Mouse (Mus musculus) neural tube, embryonic 12.5 days (tissue): Measurements from ENCODE around the gene Anapc4. TPM values are rescaled to one million over a fixed set of nuclear protein-coding genes. Genes with fewer than 3 reads are reported as not detected.

Experiments used
- ATAC-seq: fragments of 200-750 bp; cut with Nextera tagmentation; 2 replicates; pipeline ENCODE4 v1.8.0; 2017; ENCODE audit warnings: low read depth, mild to moderate bottlenecking, moderate TSS enrichment, moderate library complexity; ENCODE audit not compliant: low FRiP score
- H3K27ac ChIP-seq: fragments of 300-500 bp; sonication (generic); 2 replicates; pipeline ENCODE4 v1.5.1; 2016
- H3K27me3 ChIP-seq: fragments of 300-500 bp; sonication (generic); replicated peaks from 2 replicates; pipeline ENCODE4 v1.6.1; 2016; ENCODE audit warnings: mild to moderate bottlenecking
- H3K36me3 ChIP-seq: fragments of 300-500 bp; sonication (generic); 2 replicates; pipeline ENCODE4 v1.6.1; 2016; ENCODE audit warnings: mild to moderate bottlenecking
- H3K4me1 ChIP-seq: fragments of 300-500 bp; sonication (generic); 2 replicates; pipeline ENCODE4 v1.6.1; 2016
- H3K4me2 ChIP-seq: fragments of 300-500 bp; sonication (generic); replicated peaks from 2 replicates; pipeline ENCODE4 v1.6.1; 2016; ENCODE audit warnings: mild to moderate bottlenecking
- H3K4me3 ChIP-seq: fragments of 300-500 bp; sonication (generic); 2 replicates; pipeline ENCODE4 v1.5.1; 2016
- H3K9ac ChIP-seq: fragments of 300-500 bp; sonication (generic); 2 replicates; pipeline ENCODE4 v1.6.1; 2016; ENCODE audit warnings: mild to moderate bottlenecking
- H3K9me3 ChIP-seq: fragments of 300-500 bp; sonication (generic); 2 replicates; pipeline ENCODE4 v1.6.1; 2016; ENCODE audit warnings: mild to moderate bottlenecking
- WGBS: fragments of 180-500 bp; shearing (Covaris S2); methylation state at CpG from one replicate; pipeline ENCODE4 v1.1.7; 2016; 5-methylcytosine and 5-hydroxymethylcytosine counted together
- polyA plus RNA-seq: library from polyadenylated mRNA; unstranded; fragments of >200 nt; fragmentation: Nextera tagmentation; extraction: Ambion mirVana; gene quantifications from 2 replicates; pipeline ENCODE4 v1.2.1, GENCODE M21; 2016

Anapc4 gene
- 121 and 122 TPM in 2 replicates for polyA plus RNA-seq

DNA sequence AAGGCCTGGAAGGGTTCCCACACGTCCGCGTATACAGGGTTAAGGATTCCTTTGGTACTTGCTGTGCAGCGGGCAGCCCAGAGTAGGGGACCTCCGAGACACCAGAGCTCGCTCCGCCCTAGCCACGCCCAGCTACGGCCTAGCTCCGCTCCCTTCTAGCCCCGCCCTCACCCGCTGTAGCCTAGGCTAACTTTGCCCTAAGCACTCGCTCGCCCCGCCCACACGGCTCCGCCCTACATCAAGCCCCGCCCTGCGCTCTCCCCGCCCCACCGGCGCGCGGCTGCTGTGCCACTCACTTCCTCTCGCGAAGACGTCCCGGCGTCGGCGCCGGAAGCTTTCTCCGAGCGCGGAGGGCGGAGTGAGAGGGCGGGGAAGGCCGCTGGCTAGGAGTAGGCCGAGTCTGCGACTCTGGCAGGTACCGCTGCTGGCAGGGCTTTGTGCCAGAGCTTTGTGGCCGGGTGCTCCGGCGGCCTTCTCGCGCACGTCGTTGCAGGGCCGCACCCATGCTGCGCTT, at the start of gene Anapc4:
Gene Anapc4, plus strand, starts transcription at position 252 of the 514 bp plus-strand sequence.
- peak within 1 kb of the TSS; percentile 71 for H3K4me2 ChIP-seq
- WGBS: under 1% methylated on average over 50 of the region's 50 CpGs
- no peaks in the 10 kb centered on the region for H3K27me3 ChIP-seq
- H3K9me3 ChIP-seq: no peaks in the 10 kb centered on the region
- peak within 1 kb of the TSS; percentile 62 for H3K9ac ChIP-seq
- H3K27ac ChIP-seq: peak within 1 kb of the TSS; percentile 67
- ATAC-seq: peak; percentile 99
- peaks cover 17% of the 10 kb centered on the region for H3K36me3 ChIP-seq
- peaks cover 11% of the 10 kb centered on the region; the same call in 1 of the 2 replicates for H3K4me1 ChIP-seq
- peak within 1 kb of the TSS; percentile 68 for H3K4me3 ChIP-seq

DNA sequence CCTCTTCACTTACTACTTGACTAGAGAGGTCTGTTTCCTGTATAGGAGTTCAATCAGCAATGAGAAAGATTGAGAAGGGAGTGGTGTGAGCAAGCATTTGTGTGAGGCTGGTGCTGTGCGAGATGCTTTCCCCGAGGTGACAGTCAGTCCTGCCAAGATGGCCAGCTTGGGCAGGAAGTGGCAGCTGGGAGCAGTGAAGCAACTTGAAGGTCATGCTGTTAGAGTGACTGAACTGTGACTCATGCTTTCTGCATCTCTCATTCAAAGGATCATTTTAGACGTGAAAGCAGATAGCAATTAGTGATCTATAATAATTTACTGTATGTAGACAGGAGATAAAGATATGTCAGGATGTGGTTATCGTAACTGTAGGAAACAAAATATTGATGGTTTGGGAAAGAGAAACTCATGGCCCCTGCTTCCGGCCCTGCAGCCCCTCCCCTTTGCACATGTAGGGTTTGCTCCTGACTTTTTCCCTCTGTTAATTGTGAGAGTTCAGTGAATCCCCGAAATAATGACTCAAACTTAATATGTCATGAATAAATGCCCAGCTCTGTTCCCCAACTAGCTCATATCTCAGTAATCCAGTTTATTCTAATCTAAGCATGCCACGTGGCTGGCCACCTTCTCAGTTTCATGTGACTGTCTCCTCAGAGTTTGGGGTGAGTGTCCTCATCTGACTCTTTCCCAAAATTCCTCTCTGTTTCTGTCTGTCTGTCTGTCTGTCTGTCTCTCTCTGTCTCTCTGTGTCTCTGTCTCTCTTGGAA, 47.1 kb upstream of the Anapc4 start:
- H3K9me3 ChIP-seq: no peaks in the 10 kb centered on the region
- WGBS: 84% methylated on average over 7 of the region's 7 CpGs
- H3K27me3 ChIP-seq: no peaks in the 10 kb centered on the region
- no peak overlapping the region for H3K27ac ChIP-seq
- ATAC-seq: no peak
- peaks cover 7% of the 10 kb centered on the region; the same call in 1 of the 2 replicates for H3K36me3 ChIP-seq
- H3K9ac ChIP-seq: no peak overlapping the region
- H3K4me2 ChIP-seq: no peak overlapping the region
- no peaks in the 10 kb centered on the region for H3K4me1 ChIP-seq
- no peak overlapping the region for H3K4me3 ChIP-seq

DNA sequence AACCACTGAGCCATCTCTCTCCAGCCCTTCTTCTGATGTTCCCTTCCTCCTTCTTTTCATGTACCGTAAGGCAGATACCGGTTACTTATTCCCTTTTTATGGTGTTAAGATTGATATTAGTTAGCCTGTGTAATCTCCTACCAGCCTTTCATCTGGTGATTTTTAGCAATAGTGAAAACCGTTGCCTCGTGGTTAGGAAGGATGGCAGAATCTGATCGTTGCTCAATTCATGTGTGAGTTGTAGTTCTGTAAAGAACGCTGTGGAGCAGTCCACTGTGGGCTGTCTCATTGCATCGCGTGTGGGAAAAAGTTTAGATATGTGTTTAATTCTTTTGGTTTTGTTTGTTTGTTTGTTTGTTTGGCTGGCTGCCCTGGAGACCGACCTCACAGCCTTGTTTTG, 40.6 kb upstream of the Anapc4 start:
- Histone ChIP-seq H3K27ac (no peak overlapping the region), H3K4me1 (no peaks in the 10 kb centered on the region), H3K9me3 (no peaks in the 10 kb centered on the region), H3K4me3 (no peak overlapping the region), H3K9ac (no peak overlapping the region), H3K4me2 (no peak overlapping the region), H3K36me3 (peaks cover 19% of the 10 kb centered on the region), H3K27me3 (no peaks in the 10 kb centered on the region)
- 94% methylated on average over 9 of the region's 9 CpGs for WGBS
- no peak for ATAC-seq

DNA sequence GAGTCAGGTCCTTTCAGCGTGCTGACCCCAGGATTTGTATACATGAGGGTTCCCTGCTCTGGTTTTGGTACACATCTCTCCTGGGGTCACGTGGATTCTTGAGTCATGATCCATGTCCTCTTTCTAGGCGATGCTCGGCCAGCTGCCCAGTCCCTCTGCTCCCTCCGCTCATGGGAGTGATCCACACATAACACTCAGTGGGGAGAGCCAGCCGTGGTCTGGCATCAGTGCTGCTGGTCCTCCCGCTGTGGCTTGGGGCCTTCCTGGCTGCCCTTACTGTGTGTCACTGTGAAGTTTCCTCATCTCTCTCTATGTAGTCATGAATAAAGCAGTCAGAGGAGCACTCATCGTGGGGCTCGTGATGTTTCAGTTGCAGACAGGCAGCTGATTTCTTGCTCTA, 39.7 kb upstream of the Anapc4 start:
- H3K27me3 ChIP-seq: no peaks in the 10 kb centered on the region
- WGBS: 93% methylated on average over 9 of the region's 9 CpGs
- no peak for ATAC-seq
- no peak overlapping the region for H3K4me3 ChIP-seq
- no peak overlapping the region for H3K9ac ChIP-seq
- no peaks in the 10 kb centered on the region for H3K9me3 ChIP-seq
- no peak overlapping the region for H3K4me2 ChIP-seq
- no peak overlapping the region for H3K27ac ChIP-seq
- no peaks in the 10 kb centered on the region for H3K4me1 ChIP-seq
- H3K36me3 ChIP-seq: peaks cover 20% of the 10 kb centered on the region

DNA sequence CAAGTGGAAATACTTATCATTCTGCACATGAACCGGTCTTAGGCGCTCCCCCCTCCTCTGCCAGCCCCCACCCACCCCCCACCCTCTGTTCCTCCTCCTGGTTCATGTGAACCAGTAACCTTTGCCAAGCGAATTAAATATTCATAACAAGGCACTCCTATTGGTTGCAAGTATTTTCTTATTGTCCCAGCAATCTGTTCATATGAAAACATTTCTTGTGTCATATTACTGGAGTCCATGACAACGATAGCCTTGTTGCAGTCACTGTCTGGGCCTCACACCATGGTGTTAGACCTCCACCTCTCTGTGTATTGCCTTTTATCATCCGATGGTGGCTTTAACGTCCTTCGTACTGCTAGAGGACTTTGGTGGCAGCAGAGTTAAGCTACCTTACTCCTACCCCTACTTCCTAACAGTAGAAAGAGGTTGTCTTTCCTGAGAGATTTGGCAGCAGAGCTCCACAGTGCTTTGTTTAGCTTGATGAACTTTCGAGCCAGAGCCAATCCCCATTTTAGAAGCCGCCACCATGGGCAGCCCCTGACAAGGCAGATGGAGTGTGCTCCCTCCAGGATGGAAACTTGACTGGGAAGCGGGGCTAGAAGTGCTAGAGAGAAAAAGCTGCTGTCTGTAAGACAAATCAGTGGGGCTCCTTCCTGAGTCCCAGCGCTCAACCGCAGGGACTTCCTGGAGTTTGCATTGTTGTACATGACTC, 34.4 kb upstream of the Anapc4 start:
- H3K4me3 ChIP-seq: no peak overlapping the region
- no peaks in the 10 kb centered on the region for H3K4me1 ChIP-seq
- H3K4me2 ChIP-seq: no peak overlapping the region
- ATAC-seq: no peak
- H3K9ac ChIP-seq: no peak overlapping the region
- no peaks in the 10 kb centered on the region for H3K27me3 ChIP-seq
- H3K27ac ChIP-seq: no peak overlapping the region
- no peaks in the 10 kb centered on the region for H3K9me3 ChIP-seq
- H3K36me3 ChIP-seq: peaks cover 32% of the 10 kb centered on the region
- 90% methylated on average over 12 of the region's 12 CpGs for WGBS

DNA sequence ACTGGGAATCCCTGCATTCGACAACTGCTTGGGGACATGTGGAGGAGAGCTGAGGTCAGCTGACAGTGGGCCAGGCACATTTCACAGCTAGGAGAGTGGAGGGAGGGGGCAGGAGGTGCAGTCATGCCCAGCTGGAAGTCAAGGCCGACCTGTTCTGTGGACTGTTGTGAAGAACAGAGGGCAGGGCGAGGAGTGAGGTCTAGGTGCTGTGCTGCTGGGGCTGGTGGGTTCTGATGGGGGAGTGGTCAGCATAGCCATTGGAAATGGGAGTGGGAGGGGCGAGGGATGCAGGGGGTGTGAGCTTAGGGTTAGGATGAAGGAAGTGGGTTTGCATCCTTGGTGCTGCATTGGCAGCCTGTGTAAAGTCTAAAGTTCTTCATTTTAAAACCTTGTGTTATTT, 28.0 kb upstream of the Anapc4 start:
- Histone ChIP-seq H3K9me3 (no peaks in the 10 kb centered on the region), H3K27me3 (no peaks in the 10 kb centered on the region), H3K36me3 (peaks cover 15% of the 10 kb centered on the region), H3K4me3 (no peak overlapping the region), H3K4me1 (no peaks in the 10 kb centered on the region), H3K4me2 (no peak overlapping the region), H3K27ac (no peak overlapping the region), H3K9ac (no peak overlapping the region)
- no peak; the same call in 1 of the 2 replicates for ATAC-seq
- 83% methylated on average over 4 of the region's 4 CpGs for WGBS

DNA sequence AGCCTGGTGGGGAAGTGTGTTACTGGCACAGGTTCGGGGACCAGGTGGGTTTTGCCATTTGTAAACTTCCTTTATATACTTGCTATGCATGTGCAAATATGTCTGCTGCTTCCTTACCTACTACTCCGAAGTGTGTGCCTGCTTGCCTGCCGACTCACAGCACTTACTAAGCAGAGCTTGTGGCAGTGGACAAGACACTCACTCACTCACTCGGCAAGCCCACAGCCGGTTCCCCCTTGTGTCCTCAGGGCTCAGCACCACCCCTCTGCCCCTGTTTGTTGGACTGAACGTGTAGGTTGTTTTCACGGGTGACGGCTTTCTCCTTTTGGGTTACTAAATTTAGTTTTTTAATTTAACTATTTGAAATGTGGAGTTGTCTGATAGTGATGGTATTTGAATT, 27.5 kb upstream of the Anapc4 start:
- Histone ChIP-seq H3K27me3 (no peaks in the 10 kb centered on the region), H3K4me2 (no peak overlapping the region), H3K9me3 (no peaks in the 10 kb centered on the region), H3K4me3 (no peak overlapping the region), H3K27ac (no peak overlapping the region), H3K36me3 (peaks cover 15% of the 10 kb centered on the region), H3K4me1 (no peaks in the 10 kb centered on the region), H3K9ac (no peak overlapping the region)
- no peak for ATAC-seq
- 93% methylated on average over 8 of the region's 8 CpGs for WGBS

DNA sequence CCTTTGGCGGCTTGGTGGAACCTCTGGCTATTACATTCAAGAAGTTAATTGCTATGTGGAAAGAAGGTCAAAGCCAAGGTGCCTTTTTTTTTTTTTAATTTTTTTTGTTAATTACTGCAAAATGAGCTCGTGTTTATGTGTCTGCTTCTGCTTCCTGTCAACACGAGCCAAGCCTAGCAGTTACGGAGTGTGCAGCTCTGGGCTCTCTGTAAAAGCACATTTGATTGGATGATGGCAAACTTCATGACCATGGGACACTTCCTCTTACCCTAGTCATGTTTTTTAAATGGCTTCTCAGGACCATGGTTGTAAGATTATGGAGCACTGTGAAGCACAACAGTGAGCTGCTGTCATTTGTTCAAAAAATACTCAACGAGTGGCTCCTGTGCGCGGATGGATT, 26.8 kb upstream of the Anapc4 start:
- Histone ChIP-seq H3K9me3 (no peaks in the 10 kb centered on the region), H3K9ac (no peak overlapping the region), H3K27ac (no peak overlapping the region), H3K4me2 (no peak overlapping the region), H3K4me1 (no peaks in the 10 kb centered on the region), H3K27me3 (no peaks in the 10 kb centered on the region), H3K4me3 (no peak overlapping the region), H3K36me3 (peaks cover 12% of the 10 kb centered on the region)
- ATAC-seq: no peak
- WGBS: 91% methylated on average over 7 of the region's 7 CpGs

DNA sequence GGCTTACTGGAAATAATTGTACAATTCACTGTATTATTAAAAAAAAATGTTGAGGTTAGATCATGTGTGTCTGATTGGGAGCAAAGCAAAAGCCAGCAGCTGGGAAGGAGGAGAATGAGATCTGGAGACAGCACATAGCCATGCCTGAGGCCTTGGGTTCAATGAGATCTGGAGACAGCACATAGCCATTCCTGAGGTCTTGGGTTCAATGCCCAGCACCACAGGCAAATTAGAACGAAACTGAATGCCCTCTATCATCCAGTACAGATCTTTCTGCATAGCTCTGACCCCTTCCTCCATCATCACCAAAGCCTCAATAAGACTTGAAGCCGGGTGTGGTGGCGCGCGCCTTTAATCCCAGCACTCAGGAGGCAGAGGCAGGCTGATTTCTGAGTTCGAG, 23.4 kb upstream of the Anapc4 start:
- no peaks in the 10 kb centered on the region for H3K4me1 ChIP-seq
- 92% methylated on average over 6 of the region's 6 CpGs for WGBS

DNA sequence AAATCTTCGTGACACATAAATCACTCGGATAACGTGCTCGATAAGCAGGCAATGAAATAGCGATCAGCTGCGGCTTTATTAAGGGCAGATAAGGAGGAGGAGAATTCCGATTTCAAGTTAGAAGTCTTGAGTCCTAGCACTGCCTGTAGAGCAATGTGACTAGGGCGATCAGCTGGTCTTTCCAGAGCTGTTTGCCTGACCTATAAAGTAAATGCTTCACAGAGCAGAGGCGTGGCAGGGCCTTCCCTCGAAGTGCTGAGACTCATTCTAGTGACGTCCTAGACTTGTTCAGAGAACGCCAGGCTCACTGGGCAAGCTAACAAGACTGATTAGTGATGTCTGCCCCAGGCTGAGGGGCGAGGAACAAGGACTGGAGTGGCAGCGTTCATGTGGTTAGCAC, 22.8 kb upstream of the Anapc4 start:
- no peak overlapping the region for H3K4me3 ChIP-seq
- 91% methylated on average over 14 of the region's 14 CpGs for WGBS
- no peak for ATAC-seq

More for the DNA sequence above, 23.4 kb upstream of the Anapc4 start:
- ATAC-seq: no peak
- no peak overlapping the region for H3K27ac ChIP-seq
- no peak overlapping the region for H3K4me2 ChIP-seq
- H3K27me3 ChIP-seq: no peaks in the 10 kb centered on the region
- no peak overlapping the region for H3K4me3 ChIP-seq
- peaks cover 4% of the 10 kb centered on the region; the same call in 1 of the 2 replicates for H3K36me3 ChIP-seq
- H3K9ac ChIP-seq: no peak overlapping the region
- no peaks in the 10 kb centered on the region for H3K9me3 ChIP-seq

DNA sequence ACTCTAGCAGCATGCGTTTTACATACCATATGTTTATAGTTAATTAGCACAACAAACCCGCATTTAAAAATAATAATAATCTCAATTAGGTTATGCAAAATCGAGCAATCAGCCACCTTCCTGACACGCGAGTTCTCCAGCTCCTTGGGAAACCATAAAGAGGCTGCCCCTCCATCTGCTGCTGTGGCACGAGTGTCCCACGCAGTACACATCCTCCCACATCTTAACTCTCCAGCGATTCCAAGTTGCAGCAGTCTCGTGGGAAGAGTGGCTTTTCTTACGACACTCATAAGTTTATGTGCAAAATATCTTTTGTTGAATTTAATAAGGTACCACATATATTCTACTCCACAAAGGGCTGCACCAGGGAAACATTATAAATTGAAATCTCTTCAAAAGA, 21.4 kb upstream of the Anapc4 start:
- Histone ChIP-seq H3K36me3 (peaks cover 4% of the 10 kb centered on the region), H3K4me1 (no peaks in the 10 kb centered on the region), H3K9me3 (no peaks in the 10 kb centered on the region), H3K4me2 (no peak overlapping the region), H3K4me3 (no peak overlapping the region), H3K27ac (no peak overlapping the region), H3K9ac (no peak overlapping the region), H3K27me3 (no peaks in the 10 kb centered on the region)
- ATAC-seq: no peak
- 91% methylated on average over 10 of the region's 10 CpGs for WGBS

More for the DNA sequence above, 22.8 kb upstream of the Anapc4 start:
- no peaks in the 10 kb centered on the region for H3K9me3 ChIP-seq
- H3K36me3 ChIP-seq: peaks cover 4% of the 10 kb centered on the region; the same call in 1 of the 2 replicates
- H3K27ac ChIP-seq: no peak overlapping the region
- no peaks in the 10 kb centered on the region for H3K4me1 ChIP-seq
- H3K4me2 ChIP-seq: no peak overlapping the region
- no peak overlapping the region for H3K9ac ChIP-seq
- H3K27me3 ChIP-seq: no peaks in the 10 kb centered on the region

DNA sequence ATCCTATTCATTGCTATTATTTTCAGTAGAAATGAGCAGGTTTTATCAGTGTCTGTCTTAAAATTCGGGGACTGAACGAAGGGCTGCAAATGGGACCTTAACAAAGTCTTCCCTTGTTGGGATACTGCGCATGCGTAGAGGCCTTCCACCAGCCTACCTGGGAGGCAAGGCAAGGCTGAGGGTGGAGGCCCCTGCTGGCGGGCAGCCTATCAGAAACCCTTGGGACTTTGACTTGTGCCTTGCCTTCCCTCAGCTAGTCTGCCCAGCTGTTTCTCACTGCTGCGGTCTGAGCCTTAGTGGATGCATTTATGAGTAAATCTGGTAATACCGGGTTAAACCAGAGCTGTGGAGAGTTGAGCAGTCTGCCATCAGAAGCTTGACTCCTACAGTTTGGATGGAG, 20.5 kb upstream of the Anapc4 start:
- no peak for ATAC-seq
- Histone ChIP-seq H3K9me3 (no peaks in the 10 kb centered on the region), H3K27ac (no peak overlapping the region), H3K4me1 (no peaks in the 10 kb centered on the region), H3K27me3 (no peaks in the 10 kb centered on the region), H3K36me3 (peaks cover 4% of the 10 kb centered on the region; the same call in 1 of the 2 replicates), H3K9ac (no peak overlapping the region), H3K4me3 (no peak overlapping the region), H3K4me2 (no peak overlapping the region)
- 93% methylated on average over 7 of the region's 7 CpGs for WGBS
